Mouse (Mus musculus): ENCODE results near the gene Tnc. TPM values are rescaled to one million over a fixed set of nuclear protein-coding genes. Genes with fewer than 3 reads are reported as not detected.

The Tnc gene
- polyA plus RNA-seq, 1 experiment from 2014 or later = 41.1 TPM

- no peaks in the 10 kb centered on the region for H3K9me3 ChIP-seq
- no peaks in the 10 kb centered on the region for H3K36me3 ChIP-seq
- H3K4me3 ChIP-seq = no peak overlapping the region
- no peak overlapping the region for H3K4me2 ChIP-seq
- 40% methylated on average over 6 of the region's 6 CpGs for WGBS
- no peak overlapping the region for H3K27ac ChIP-seq
- H3K9ac ChIP-seq = no peak overlapping the region
- H3K4me1 ChIP-seq = 0 out of 2 replicates have a peak, but pooled peaks cover 6% of the 10 kb centered on the region
- no peak for ATAC-seq (ENCODE audit: borderline replicate concordance, extremely low read depth, low FRiP score, low TSS enrichment)
- H3K27me3 ChIP-seq = no peaks in the 10 kb centered on the region
These were observed 12.0 kb upstream of the Tnc start for GRCm38 (mm10) chr4:64058856-64059231.

GRCm38 (mm10) chr4:64058048-64058855 is 11.4 kb upstream of the Tnc start:
- ATAC-seq (ENCODE audit: borderline replicate concordance, extremely low read depth, low FRiP score, low TSS enrichment) = no peak
- 29% methylated on average over 12 of the region's 12 CpGs for WGBS
- Histone ChIP-seq H3K9ac (no peak overlapping the region), H3K4me3 (no peak overlapping the region), H3K4me1 (0 out of 2 replicates have a peak, but pooled peaks cover 6% of the 10 kb centered on the region), H3K4me2 (no peak overlapping the region), H3K36me3 (no peaks in the 10 kb centered on the region), H3K27ac (no peak overlapping the region), H3K27me3 (no peaks in the 10 kb centered on the region), H3K9me3 (no peaks in the 10 kb centered on the region)

GRCm38 (mm10) chr4:64048177-64048576 is 1.4 kb upstream of the Tnc start:
- ATAC-seq (ENCODE audit: borderline replicate concordance, extremely low read depth, low FRiP score, low TSS enrichment) = no peak
- Histone ChIP-seq H3K36me3 (no peaks in the 10 kb centered on the region), H3K27ac (no peak overlapping the region), H3K27me3 (peaks cover 6% of the 10 kb centered on the region; the same call in 1 of the 2 replicates), H3K9me3 (no peaks in the 10 kb centered on the region), H3K4me2 (no peak overlapping the region), H3K4me1 (peaks cover 33% of the 10 kb centered on the region), H3K4me3 (no peak overlapping the region), H3K9ac (no peak overlapping the region)
- 64% methylated on average over 7 of the region's 7 CpGs for WGBS

GRCm38 (mm10) chr4:64043893-64044292 is 2.9 kb downstream of the Tnc start:
- no peaks in the 10 kb centered on the region for H3K36me3 ChIP-seq
- H3K27me3 ChIP-seq = peaks cover 6% of the 10 kb centered on the region; the same call in 1 of the 2 replicates
- H3K27ac ChIP-seq = no peak overlapping the region
- H3K4me1 ChIP-seq = peaks cover 33% of the 10 kb centered on the region
- H3K4me3 ChIP-seq = peak overlapping the region; percentile 43; the same call in 1 of the 2 replicates
- H3K9ac ChIP-seq = no peak overlapping the region
- no peaks in the 10 kb centered on the region for H3K9me3 ChIP-seq
- no peak overlapping the region for H3K4me2 ChIP-seq
- WGBS = 72% methylated on average over 4 of the region's 4 CpGs
- ATAC-seq (ENCODE audit: borderline replicate concordance, extremely low read depth, low FRiP score, low TSS enrichment) = no peak

GRCm38 (mm10) chr4:64043371-64043770 is 3.4 kb downstream of the Tnc start:
- no peak for ATAC-seq (ENCODE audit: borderline replicate concordance, extremely low read depth, low FRiP score, low TSS enrichment)
- Histone ChIP-seq H3K36me3 (no peaks in the 10 kb centered on the region), H3K4me3 (no peak overlapping the region), H3K9me3 (no peaks in the 10 kb centered on the region), H3K9ac (no peak overlapping the region), H3K27me3 (peaks cover 6% of the 10 kb centered on the region; the same call in 1 of the 2 replicates), H3K4me2 (no peak overlapping the region), H3K27ac (no peak overlapping the region), H3K4me1 (peaks cover 33% of the 10 kb centered on the region)
- WGBS = 75% methylated on average over 6 of the region's 6 CpGs

GRCm38 (mm10) chr4:64039091-64039490 is 7.7 kb downstream of the Tnc start:
- no peak overlapping the region for H3K4me2 ChIP-seq
- WGBS = 53% methylated on average over 2 of the region's 2 CpGs
- no peak overlapping the region for H3K4me3 ChIP-seq
- H3K9me3 ChIP-seq = no peaks in the 10 kb centered on the region
- H3K27me3 ChIP-seq = no peaks in the 10 kb centered on the region
- 0 out of 2 replicates have a peak, but pooled peaks cover 3% of the 10 kb centered on the region for H3K36me3 ChIP-seq
- no peak overlapping the region for H3K9ac ChIP-seq
- no peak for ATAC-seq (ENCODE audit: borderline replicate concordance, extremely low read depth, low FRiP score, low TSS enrichment)
- no peak overlapping the region for H3K27ac ChIP-seq
- H3K4me1 ChIP-seq = peaks cover 3% of the 10 kb centered on the region; the same call in 1 of the 2 replicates

GRCm38 (mm10) chr4:64037513-64037912 is 9.3 kb downstream of the Tnc start:
- 47% methylated on average over 2 of the region's 2 CpGs for WGBS
- no peak overlapping the region for H3K4me3 ChIP-seq
- H3K9me3 ChIP-seq = no peaks in the 10 kb centered on the region
- peak; percentile 81; the same call in 1 of the 2 replicates for ATAC-seq (ENCODE audit: borderline replicate concordance, extremely low read depth, low FRiP score, low TSS enrichment)
- H3K4me2 ChIP-seq = no peak overlapping the region
- H3K9ac ChIP-seq = no peak overlapping the region
- H3K27me3 ChIP-seq = no peaks in the 10 kb centered on the region
- peak overlapping the region; percentile 67 for H3K27ac ChIP-seq
- 0 out of 2 replicates have a peak, but pooled peaks cover 3% of the 10 kb centered on the region for H3K36me3 ChIP-seq
- H3K4me1 ChIP-seq = no peaks in the 10 kb centered on the region

GRCm38 (mm10) chr4:64034724-64035123 is 12.1 kb downstream of the Tnc start:
- Histone ChIP-seq H3K27me3 (no peaks in the 10 kb centered on the region), H3K4me2 (no peak overlapping the region), H3K4me3 (no peak overlapping the region), H3K9me3 (no peaks in the 10 kb centered on the region), H3K4me1 (0 out of 2 replicates have a peak, but pooled peaks cover 3% of the 10 kb centered on the region), H3K9ac (no peak overlapping the region), H3K36me3 (0 out of 2 replicates have a peak, but pooled peaks cover 3% of the 10 kb centered on the region), H3K27ac (no peak overlapping the region)
- no peak for ATAC-seq (ENCODE audit: borderline replicate concordance, extremely low read depth, low FRiP score, low TSS enrichment)
- 71% methylated on average over 1 of the region's 1 CpGs for WGBS

GRCm38 (mm10) chr4:64033191-64033590 is 13.6 kb downstream of the Tnc start:
- Histone ChIP-seq H3K4me3 (no peak overlapping the region), H3K27me3 (no peaks in the 10 kb centered on the region), H3K27ac (no peak overlapping the region), H3K4me2 (no peak overlapping the region), H3K9ac (no peak overlapping the region), H3K4me1 (0 out of 2 replicates have a peak, but pooled peaks cover 3% of the 10 kb centered on the region), H3K9me3 (no peaks in the 10 kb centered on the region), H3K36me3 (0 out of 2 replicates have a peak, but pooled peaks cover 3% of the 10 kb centered on the region)
- ATAC-seq (ENCODE audit: borderline replicate concordance, extremely low read depth, low FRiP score, low TSS enrichment) = no peak
- WGBS = 52% methylated on average over 2 of the region's 2 CpGs

GRCm38 (mm10) chr4:64029486-64029885 is 17.3 kb downstream of the Tnc start:
- 39% methylated on average over 1 of the region's 1 CpGs for WGBS
- no peaks in the 10 kb centered on the region for H3K9me3 ChIP-seq
- no peak overlapping the region for H3K27ac ChIP-seq
- H3K4me2 ChIP-seq = no peak overlapping the region
- no peaks in the 10 kb centered on the region for H3K36me3 ChIP-seq
- no peak overlapping the region for H3K9ac ChIP-seq
- ATAC-seq (ENCODE audit: borderline replicate concordance, extremely low read depth, low FRiP score, low TSS enrichment) = no peak
- H3K4me1 ChIP-seq = 0 out of 2 replicates have a peak, but pooled peaks cover 3% of the 10 kb centered on the region
- H3K27me3 ChIP-seq = no peaks in the 10 kb centered on the region
- H3K4me3 ChIP-seq = no peak overlapping the region

- 77% methylated on average over 6 of the region's 6 CpGs for WGBS
- H3K4me3 ChIP-seq = no peak overlapping the region
- no peaks in the 10 kb centered on the region for H3K36me3 ChIP-seq
- H3K9me3 ChIP-seq = no peaks in the 10 kb centered on the region
- H3K9ac ChIP-seq = no peak overlapping the region
- H3K4me1 ChIP-seq = 0 out of 2 replicates have a peak, but pooled peaks cover 3% of the 10 kb centered on the region
- no peak overlapping the region for H3K4me2 ChIP-seq
- H3K27ac ChIP-seq = no peak overlapping the region
- H3K27me3 ChIP-seq = no peaks in the 10 kb centered on the region
- ATAC-seq (ENCODE audit: borderline replicate concordance, extremely low read depth, low FRiP score, low TSS enrichment) = no peak
These were observed 21.2 kb downstream of the Tnc start for GRCm38 (mm10) chr4:64025591-64025990.

- H3K27ac ChIP-seq = no peak overlapping the region
- no peaks in the 10 kb centered on the region for H3K27me3 ChIP-seq
- ATAC-seq (ENCODE audit: borderline replicate concordance, extremely low read depth, low FRiP score, low TSS enrichment) = no peak
- 60% methylated on average over 4 of the region's 4 CpGs for whole genome bisulfite sequencing
- no peak overlapping the region for H3K9ac ChIP-seq
- no peak overlapping the region for H3K4me3 ChIP-seq
- no peak overlapping the region for H3K4me2 ChIP-seq
- H3K4me1 ChIP-seq = no peaks in the 10 kb centered on the region
- no peaks in the 10 kb centered on the region for H3K9me3 ChIP-seq
- H3K36me3 ChIP-seq = no peaks in the 10 kb centered on the region
These were observed 22.6 kb downstream of the Tnc start for GRCm38 (mm10) chr4:64024041-64024779.

Data from lung, embryonic 15.5 days (tissue).